10 mouse cellular contexts compared by ENCODE assay signal in genomic region chr5:124901675-124902074, GRCm38 (mm10). TPM values are rescaled to one million over a fixed set of nuclear protein-coding genes. Genes with fewer than 3 reads are reported as not detected.
DNase-seq lines count a peak whose midpoint lies in the region; ATAC-seq lines count a peak whose summit lies in the region.
"Had no signal": no experiment of that assay in that cellular context is flagged by ENCODE, and none has a peak within 500 bp of the region (broad histone marks: within the 10 kb centered on the region; RNA-seq: fewer than 3 reads in every experiment).

No protein-coding gene starts in this region.

- H3K27me3 ChIP-seq in forebrain, embryonic 14.5 days (replicated peaks; ENCODE audit: control insufficient read depth, insufficient read depth, low read length) = no peaks in the 10 kb centered on the region
- no peaks in the 10 kb centered on the region for H3K27me3 ChIP-seq in forebrain, embryonic 11.5 days (ENCODE audit: control insufficient read depth, insufficient read depth, low read length)
- no peaks in the 10 kb centered on the region for H3K27me3 ChIP-seq in midbrain, embryonic 14.5 days (ENCODE audit: control insufficient read depth, insufficient read depth, low read length)
- no peaks in the 10 kb centered on the region for H3K27me3 ChIP-seq in midbrain, embryonic 10.5 days (ENCODE audit: low read depth, poor library complexity, severe bottlenecking)

- H3K36me3 ChIP-seq in forebrain, embryonic 14.5 days (ENCODE audit: control insufficient read depth, insufficient read depth, low read length) = no peaks in the 10 kb centered on the region
- no peaks in the 10 kb centered on the region for H3K36me3 ChIP-seq in forebrain, embryonic 11.5 days (ENCODE audit: control insufficient read depth, insufficient read depth, low read length)
- H3K36me3 ChIP-seq in midbrain, embryonic 14.5 days (ENCODE audit: control insufficient read depth, insufficient read depth, low read length) = no peaks in the 10 kb centered on the region
- H3K36me3 ChIP-seq in midbrain, embryonic 10.5 days = no peaks in the 10 kb centered on the region

- ATAC-seq in forebrain, embryonic 14.5 days = no peak; the same call in 1 of the 2 replicates
- ATAC-seq in forebrain, embryonic 11.5 days (replicated peaks; ENCODE audit: low FRiP score) = no peak
- ATAC-seq in midbrain, embryonic 14.5 days (ENCODE audit: low FRiP score, low TSS enrichment) = no peak

- 55% methylated on average over 6 of the region's 6 CpGs for WGBS in forebrain, embryonic 14.5 days
- WGBS in forebrain, embryonic 11.5 days = 92% methylated on average over 6 of the region's 6 CpGs
- WGBS in midbrain, embryonic 14.5 days = 85% methylated on average over 6 of the region's 6 CpGs
- WGBS in midbrain, embryonic 10.5 days = 95% methylated on average over 6 of the region's 6 CpGs

- no peak overlapping the region for H3K9ac ChIP-seq in forebrain, embryonic 14.5 days (ENCODE audit: low read length)
- no peak overlapping the region for H3K9ac ChIP-seq in forebrain, embryonic 11.5 days (ENCODE audit: low read length)
- no peak overlapping the region for H3K9ac ChIP-seq in midbrain, embryonic 14.5 days (replicated peaks; ENCODE audit: low read length)
- H3K9ac ChIP-seq: liver, embryonic 14.5 days had no signal

- H3K4me1 ChIP-seq in forebrain, embryonic 14.5 days (ENCODE audit: control insufficient read depth, insufficient read depth, low read length) = peaks cover 8% of the 10 kb centered on the region
- no peaks in the 10 kb centered on the region for H3K4me1 ChIP-seq in forebrain, embryonic 11.5 days (replicated peaks; ENCODE audit: control insufficient read depth, insufficient read depth, low read length)
- H3K4me1 ChIP-seq in midbrain, embryonic 14.5 days (ENCODE audit: control insufficient read depth, insufficient read depth, low read length) = peaks cover 6% of the 10 kb centered on the region; the same call in 1 of the 2 replicates
- H3K4me1 ChIP-seq in midbrain, embryonic 10.5 days = peaks cover 10% of the 10 kb centered on the region

- H3K9me3 ChIP-seq in forebrain, embryonic 14.5 days (replicated peaks; ENCODE audit: control insufficient read depth, low read length) = no peaks in the 10 kb centered on the region
- no peaks in the 10 kb centered on the region for H3K9me3 ChIP-seq in forebrain, embryonic 11.5 days (ENCODE audit: control insufficient read depth, low read length)
- no peaks in the 10 kb centered on the region for H3K9me3 ChIP-seq in midbrain, embryonic 14.5 days (ENCODE audit: control insufficient read depth, low read length)
- no peaks in the 10 kb centered on the region for H3K9me3 ChIP-seq in midbrain, embryonic 10.5 days (replicated peaks)

- no peak overlapping the region for H3K4me3 ChIP-seq in forebrain, embryonic 14.5 days (ENCODE audit: low read depth, low read length)
- H3K4me3 ChIP-seq in forebrain, embryonic 11.5 days (ENCODE audit: low read depth, low read length) = no peak overlapping the region
- H3K4me3 ChIP-seq in midbrain, embryonic 14.5 days (replicated peaks; ENCODE audit: low read depth, low read length) = no peak overlapping the region
- H3K4me3 ChIP-seq in midbrain, embryonic 10.5 days = no peak overlapping the region
- H3K4me3 ChIP-seq: myocyte had no signal

- DNase-seq in forebrain, embryonic 14.5 days (ENCODE audit: low spot score) = peak; percentile 80
- no peak for DNase-seq in forebrain, embryonic 11.5 days (ENCODE audit: low spot score)
- no peak for DNase-seq in midbrain, embryonic 14.5 days
- no peak for DNase-seq in midbrain, embryonic 10.5 days (ENCODE audit: low spot score)
- peak; percentile 63 for DNase-seq in layer of hippocampus, adult 9-11 months
- DNase-seq in telencephalon, adult 2 months (ENCODE audit: low read depth, low spot score) = peak; percentile 55
- no peak for DNase-seq in spleen, postnatal 36 days (ENCODE audit: low spot score in 2 of 2)
- no peak for DNase-seq in spleen, postnatal 4 days (ENCODE audit: low spot score in 2 of 2)

- H3K4me2 ChIP-seq in forebrain, embryonic 14.5 days (ENCODE audit: low read length) = no peak overlapping the region
- no peak overlapping the region for H3K4me2 ChIP-seq in forebrain, embryonic 11.5 days (ENCODE audit: low read depth, low read length, severe bottlenecking)
- H3K4me2 ChIP-seq in midbrain, embryonic 14.5 days (ENCODE audit: low read length) = no peak overlapping the region

- peak overlapping the region; percentile 44; the same call in 1 of the 2 replicates for H3K27ac ChIP-seq in forebrain, embryonic 14.5 days (ENCODE audit: low read depth, low read length)
- no peak overlapping the region for H3K27ac ChIP-seq in forebrain, embryonic 11.5 days (ENCODE audit: low read depth, low read length)
- H3K27ac ChIP-seq in midbrain, embryonic 14.5 days (replicated peaks; ENCODE audit: low read depth, low read length) = 0 out of 2 replicates have a peak overlapping the region, but pooled peaks have one; percentile 5
- H3K27ac ChIP-seq in midbrain, embryonic 10.5 days (replicated peaks) = no peak overlapping the region
- H3K27ac ChIP-seq: liver, embryonic 14.5 days had no signal

RNA-seq across cellular contexts. Expression of gene Zfp664, which starts 39.2 kb away (rescaled TPM):
- 94.6 and 105 TPM in 2 replicates for polyA plus RNA-seq in forebrain, embryonic 14.5 days (2014; fragmentation: Nextera tagmentation; extraction: Ambion mirVana)
- polyA plus RNA-seq in forebrain, embryonic 11.5 days (2014; fragmentation: Nextera tagmentation; extraction: Ambion mirVana) = 139 and 166 TPM in 2 replicates
- polyA plus RNA-seq in midbrain, embryonic 14.5 days (2014; fragmentation: Nextera tagmentation; extraction: Ambion mirVana) = 87.3 and 107 TPM in 2 replicates
- 155 and 159 TPM in 2 replicates for polyA plus RNA-seq in midbrain, embryonic 10.5 days (2016; fragmentation: Nextera tagmentation; extraction: Ambion mirVana)

RNA-seq across cellular contexts. Expression of gene Ccdc92, which starts 39.5 kb away (rescaled TPM):
- 23.6 and 31.3 TPM in 2 replicates for polyA plus RNA-seq in forebrain, embryonic 14.5 days (2014; fragmentation: Nextera tagmentation; extraction: Ambion mirVana)
- 17.3 and 18.6 TPM in 2 replicates for polyA plus RNA-seq in forebrain, embryonic 11.5 days (2014; fragmentation: Nextera tagmentation; extraction: Ambion mirVana)
- polyA plus RNA-seq in midbrain, embryonic 14.5 days (2014; fragmentation: Nextera tagmentation; extraction: Ambion mirVana) = 38.7 and 40.2 TPM in 2 replicates
- polyA plus RNA-seq in midbrain, embryonic 10.5 days (2016; fragmentation: Nextera tagmentation; extraction: Ambion mirVana) = 12.1 and 13.8 TPM in 2 replicates

Comparison
In these comparisons a context has a peak if more than half of its experiments do, and no peak if none do; other contexts are left out.
1. DNase-seq: peak in forebrain, embryonic 14.5 days (single experiment), layer of hippocampus, adult 9-11 months (single experiment) and telencephalon, adult 2 months (single experiment); none in forebrain, embryonic 11.5 days (single experiment), midbrain, embryonic 14.5 days (single experiment), midbrain, embryonic 10.5 days (single experiment), spleen, postnatal 36 days (0 of 2) and spleen, postnatal 4 days (0 of 2).
2. H3K27ac ChIP-seq: peak in forebrain, embryonic 14.5 days (single experiment) and midbrain, embryonic 14.5 days (single experiment); none in forebrain, embryonic 11.5 days (single experiment) and midbrain, embryonic 10.5 days (single experiment).